Mouse (Mus musculus) C2C12 (cell line): ENCODE results near the gene Stat4.

Source experiments
- CTCF ChIP-seq: IDR thresholded peaks from one replicate; pipeline ENCODE4 v1.5.1; 2011; ENCODE audit not compliant: control insufficient read depth, insufficient read depth, insufficient read length
- FOSL1 ChIP-seq: IDR thresholded peaks from one replicate; pipeline ENCODE4 v1.8.0; 2011; ENCODE audit warnings: mild to moderate bottlenecking, low read length; ENCODE audit not compliant: poor library complexity, insufficient read depth, severe bottlenecking
- MYOD1 ChIP-seq: IDR thresholded peaks from one replicate; pipeline ENCODE4 v1.6.1; 2011; ENCODE audit warnings: low read depth; ENCODE audit not compliant: control insufficient read depth, insufficient read length
- MYOG ChIP-seq: IDR thresholded peaks from one replicate; pipeline ENCODE4 v1.6.1; 2011; ENCODE audit not compliant: control insufficient read depth, insufficient read length; ENCODE audit errors: extremely low read depth
- USF1 ChIP-seq: IDR thresholded peaks from one replicate; pipeline ENCODE4 v1.6.1; 2011; ENCODE audit warnings: low read depth, mild to moderate bottlenecking, control low read depth, moderate library complexity

DNA sequence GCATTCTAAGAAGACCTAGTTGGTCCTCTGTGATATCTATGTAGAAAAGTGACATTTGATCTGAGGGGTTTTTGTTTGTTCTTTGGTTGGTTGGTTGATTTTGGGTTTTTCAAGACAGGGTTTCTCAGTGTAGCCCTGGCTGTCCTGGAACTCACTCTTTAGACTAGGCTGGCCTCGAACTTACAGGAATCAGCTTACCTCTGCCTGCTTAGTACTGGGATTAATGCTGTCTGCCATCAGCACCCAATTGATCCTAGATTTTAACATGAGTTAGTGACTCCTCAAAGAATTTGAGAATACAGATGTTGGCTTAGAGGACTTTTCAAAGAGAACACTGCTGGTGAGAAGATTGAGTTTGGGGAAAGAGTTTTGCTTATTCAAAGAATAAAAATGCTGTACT, 130.8 kb downstream of the Stat4 start:
- no peak for TF ChIP-seq CTCF
- TF ChIP-seq FOSL1, result no peak
- no peak for TF ChIP-seq MYOG
- no peak for TF ChIP-seq USF1
- no peak for TF ChIP-seq MYOD1
